Mouse (Mus musculus): ENCODE measurements around the gene Gm49340. TPM values are rescaled to one million over a fixed set of nuclear protein-coding genes. Genes with fewer than 3 reads are reported as not detected.
"Not testable (repeated sequence)": the region's sequence is repeated elsewhere in the genome, so short reads cannot be mapped to it uniquely, and the experiment has no call there.

Gene Gm49340
- not detected for total RNA-seq (2021)
- long read RNA-seq, experiment 1, result 0 reads
- long read RNA-seq, experiment 2, result 0 reads

- DNase-seq (ENCODE audit: low spot score in 2 of 2), result no peak
Measured at GRCm38 (mm10) chr11:73329442-73329841, at the start of gene Gm49340, which contains the start of the genes Aspa and Spata22. Gene Gm49340, plus strand, starts transcription at chr11:73329741. Gene Aspa, minus strand, starts transcription at chr11:73329596. Gene Spata22, plus strand, starts transcription at chr11:73329741.

GRCm38 (mm10) chr11:73280710-73281109 is 48.8 kb upstream of the Gm49340 start:
- no peak for DNase-seq (ENCODE audit: low spot score in 2 of 2)

GRCm38 (mm10) chr11:73281528-73282027 is 48.0 kb upstream of the Gm49340 start:
- peak; percentile 67 to 70 for DNase-seq (ENCODE audit: low spot score in 2 of 2)

GRCm38 (mm10) chr11:73283369-73283768 is 46.2 kb upstream of the Gm49340 start:
- DNase-seq (ENCODE audit: low spot score in 2 of 2), result no peak

GRCm38 (mm10) chr11:73283926-73284325 is 45.6 kb upstream of the Gm49340 start:
- no peak for DNase-seq (ENCODE audit: low spot score in 2 of 2)

GRCm38 (mm10) chr11:73284351-73284750 is 45.2 kb upstream of the Gm49340 start:
- no peak for DNase-seq (ENCODE audit: low spot score in 2 of 2)

GRCm38 (mm10) chr11:73289621-73290020 is 39.9 kb upstream of the Gm49340 start:
- DNase-seq (ENCODE audit: low spot score in 2 of 2), result no peak

GRCm38 (mm10) chr11:73303123-73303522 is 26.4 kb upstream of the Gm49340 start:
- no peak for DNase-seq (ENCODE audit: low spot score in 2 of 2)

- DNase-seq (ENCODE audit: low spot score in 2 of 2), result no peak
Measured at GRCm38 (mm10) chr11:73315961-73316360, 13.6 kb upstream of the Gm49340 start.

GRCm38 (mm10) chr11:73318581-73318980 is 11.0 kb upstream of the Gm49340 start:
- not testable (repeated sequence) for DNase-seq (ENCODE audit: low spot score in 2 of 2)

GRCm38 (mm10) chr11:73321064-73321463 is 8.5 kb upstream of the Gm49340 start:
- not testable (repeated sequence) for DNase-seq (ENCODE audit: low spot score in 2 of 2)

- no peak for DNase-seq (ENCODE audit: low spot score in 2 of 2)
Measured at GRCm38 (mm10) chr11:73323906-73324830, 5.4 kb upstream of the Gm49340 start.

GRCm38 (mm10) chr11:73326485-73326886 is 3.1 kb upstream of the Gm49340 start:
- no peak for DNase-seq (ENCODE audit: low spot score in 2 of 2)

- DNase-seq (ENCODE audit: low spot score in 2 of 2), result no peak
Measured at GRCm38 (mm10) chr11:73327361-73327760, 2.2 kb upstream of the Gm49340 start.

- no peak for DNase-seq (ENCODE audit: low spot score in 2 of 2)
Measured at GRCm38 (mm10) chr11:73333357-73333756, 3.8 kb downstream of the Gm49340 start.

GRCm38 (mm10) chr11:73336919-73337318 is 7.4 kb downstream of the Gm49340 start:
- DNase-seq (ENCODE audit: low spot score in 2 of 2), result no peak

GRCm38 (mm10) chr11:73350483-73350882 is 20.9 kb downstream of the Gm49340 start, which contains the start of gene Olfr20:
Gene Olfr20, plus strand, starts transcription at chr11:73350783.
- DNase-seq (ENCODE audit: low spot score in 2 of 2), result no peak

GRCm38 (mm10) chr11:73370946-73371345 is 41.4 kb downstream of the Gm49340 start, which contains the start of gene Olfr376:
Gene Olfr376, plus strand, starts transcription at chr11:73371246.
- no peak for DNase-seq (ENCODE audit: low spot score in 2 of 2)

GRCm38 (mm10) chr11:73395374-73395773 is 65.8 kb downstream of the Gm49340 start:
- no peak for DNase-seq (ENCODE audit: low spot score in 2 of 2)

- no peak for DNase-seq (ENCODE audit: low spot score in 2 of 2)
Measured at GRCm38 (mm10) chr11:73399514-73399913, 70.0 kb downstream of the Gm49340 start, which contains the start of gene Olfr1. Gene Olfr1, minus strand, starts transcription at chr11:73399614.

All from layer of hippocampus, postnatal 14 days (tissue).